Mouse (Mus musculus) cerebellum, adult 2 months (tissue): ENCODE results near the gene Ccdc144b. TPM values are rescaled to one million over a fixed set of nuclear protein-coding genes. Genes with fewer than 3 reads are reported as not detected.

Experiments used
- DNase-seq, 2 experiments: peaks; one replicate each; pipeline ENCODE4 v3.0.0; 2021
- H3K27ac ChIP-seq: fragments of 200-500 bp; 2 replicates; pipeline ENCODE4 v1.5.1; 2012; ENCODE audit warnings: low read length, control low read depth, inconsistent platforms; ENCODE audit not compliant: insufficient read depth
- H3K27me3 ChIP-seq: fragments of 200-500 bp; 2 replicates; pipeline ENCODE4 v1.6.1; 2012; ENCODE audit warnings: inconsistent platforms, mild to moderate bottlenecking, low read length, moderate library complexity; ENCODE audit not compliant: control insufficient read depth, insufficient read depth
- H3K4me1 ChIP-seq: fragments of 200-500 bp; 2 replicates; pipeline ENCODE4 v1.6.1; 2011; ENCODE audit warnings: low read length; ENCODE audit not compliant: control insufficient read depth, insufficient read depth
- H3K4me3 ChIP-seq: fragments of 200-500 bp; replicated peaks from 2 replicates; pipeline ENCODE3; 2011; ENCODE audit warnings: mild to moderate bottlenecking, low read depth, low read length, control low read depth; ENCODE audit not compliant: insufficient read depth
- CTCF ChIP-seq: fragments of 200-500 bp; IDR thresholded peaks from 2 replicates; pipeline ENCODE4 v1.5.1; 2011; ENCODE audit warnings: low read depth, mild to moderate bottlenecking, control low read depth, low read length, moderate library complexity, borderline replicate concordance; ENCODE audit not compliant: insufficient read depth
- POLR2A ChIP-seq: fragments of 200-500 bp; IDR thresholded peaks from 2 replicates; pipeline ENCODE4 v1.6.1; 2011; ENCODE audit warnings: low read length, control low read depth, borderline replicate concordance; ENCODE audit not compliant: insufficient read depth
- WGBS: fragments of 180-500 bp; shearing (Covaris S2); methylation state at CpG from one replicate; pipeline ENCODE4 v1.1.7; 2018; 5-methylcytosine and 5-hydroxymethylcytosine counted together
- polyA plus RNA-seq: library from polyadenylated mRNA; depleted of rRNA; stranded (reverse); fragments of >200 nt; gene quantifications from 2 replicates; pipeline ENCODE4 v1.2.3, GENCODE M21; 2012

Gene Ccdc144b
- polyA plus RNA-seq, 1 experiment = not detected

DNA sequence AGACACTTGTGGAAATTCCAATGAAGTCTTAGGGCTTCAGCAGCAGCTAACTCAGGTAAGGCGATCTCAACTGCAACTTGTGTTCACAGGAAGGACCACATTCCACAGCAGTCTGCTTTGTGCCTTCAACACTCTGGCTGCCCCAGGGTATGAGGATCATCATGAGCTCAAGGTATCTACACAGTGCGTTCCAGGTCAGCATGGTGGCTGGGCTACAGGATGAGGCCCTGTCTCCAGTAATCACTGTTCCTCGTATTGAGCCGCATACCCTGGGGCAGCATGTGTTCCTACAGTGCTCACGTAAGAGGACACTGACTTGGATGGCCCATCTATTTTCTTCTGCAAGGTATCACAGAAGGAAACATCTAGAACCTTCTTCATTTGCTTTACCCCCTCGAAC is 65.3 kb downstream of the Ccdc144b start:
- Histone ChIP-seq H3K4me1 (no peaks in the 10 kb centered on the region), H3K27me3 (no peaks in the 10 kb centered on the region), H3K4me3 (no peak overlapping the region), H3K27ac (no peak overlapping the region)
- no peak for DNase-seq
- TF ChIP-seq CTCF = no peak
- TF ChIP-seq POLR2A = no peak
- 96% methylated on average over 6 of the region's 6 CpGs for WGBS

- WGBS = 85% methylated on average over 6 of the region's 6 CpGs
- Histone ChIP-seq H3K27me3 (no peaks in the 10 kb centered on the region), H3K27ac (no peak overlapping the region), H3K4me3 (no peak overlapping the region), H3K4me1 (no peaks in the 10 kb centered on the region)
- DNase-seq = no peak
- no peak for TF ChIP-seq POLR2A
- TF ChIP-seq CTCF = no peak
These were observed 67.1 kb downstream of the Ccdc144b start for GRCm38 (mm10) chr3:35986266-35986665.

GRCm38 (mm10) chr3:35973551-35973950 is 79.8 kb downstream of the Ccdc144b start:
- H3K27me3 ChIP-seq = no peaks in the 10 kb centered on the region
- H3K4me1 ChIP-seq = no peaks in the 10 kb centered on the region
- WGBS = 66% methylated on average over 7 of the region's 7 CpGs
- TF ChIP-seq POLR2A (no peak), CTCF (peak; percentile 57; the same call in 1 of the 2 replicates)
- H3K4me3 ChIP-seq = no peak overlapping the region
- no peak overlapping the region for H3K27ac ChIP-seq
- peak in 1 of 2 experiments; percentile 28 for DNase-seq

- Histone ChIP-seq H3K27me3 (no peaks in the 10 kb centered on the region), H3K27ac (no peak overlapping the region), H3K4me3 (no peak overlapping the region), H3K4me1 (no peaks in the 10 kb centered on the region)
- no peak for TF ChIP-seq POLR2A
- peak; percentile 40; the same call in 1 of the 2 replicates for TF ChIP-seq CTCF
- peak in 1 of 2 experiments; percentile 15 for DNase-seq
- 83% methylated on average over 4 of the region's 4 CpGs for WGBS
These were observed 80.4 kb downstream of the Ccdc144b start for GRCm38 (mm10) chr3:35972985-35973384.

DNA sequence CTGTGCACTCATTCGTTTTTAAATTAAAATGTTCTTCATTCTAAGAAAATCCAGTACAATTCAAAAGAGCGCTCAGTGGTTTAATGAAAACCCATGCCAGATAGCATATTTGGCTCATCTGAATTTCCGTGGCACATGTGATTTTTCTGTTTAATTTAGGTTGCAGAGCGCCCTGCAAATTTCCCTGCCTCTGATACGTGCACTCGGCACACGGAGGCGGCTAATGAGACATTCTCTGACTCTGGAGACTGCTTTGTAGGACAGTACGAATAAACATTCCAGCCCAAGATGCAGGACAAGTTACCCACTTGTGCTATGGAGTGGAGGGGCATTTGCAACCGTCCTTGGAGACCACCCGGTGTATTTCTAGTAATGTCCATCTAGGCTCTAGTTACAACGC is 82.2 kb downstream of the Ccdc144b start:
- 94% methylated on average over 12 of the region's 12 CpGs for WGBS
- H3K4me3 ChIP-seq = no peak overlapping the region
- H3K27ac ChIP-seq = no peak overlapping the region
- no peak for TF ChIP-seq POLR2A
- no peak for TF ChIP-seq CTCF
- no peak for DNase-seq
- H3K27me3 ChIP-seq = no peaks in the 10 kb centered on the region
- no peaks in the 10 kb centered on the region for H3K4me1 ChIP-seq

DNA sequence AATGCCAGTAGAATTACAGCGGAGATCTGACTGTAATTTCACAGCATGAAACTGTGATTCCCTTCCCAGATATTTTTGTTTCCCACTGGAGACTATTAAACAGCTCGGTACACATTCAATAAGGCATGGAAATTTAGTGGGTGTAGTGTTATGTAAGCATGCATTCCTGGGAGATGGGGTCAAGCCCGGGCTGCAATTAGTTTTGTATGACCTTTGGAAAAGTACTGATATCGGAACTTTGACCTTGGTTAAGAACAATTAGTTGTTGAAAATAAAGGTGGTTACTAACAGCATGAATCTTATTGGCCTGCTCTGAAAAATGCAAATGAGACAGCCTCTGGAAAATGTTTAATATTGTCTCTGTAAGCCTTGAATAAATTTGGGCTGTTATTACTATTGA is 82.9 kb downstream of the Ccdc144b start:
- Histone ChIP-seq H3K4me1 (no peaks in the 10 kb centered on the region), H3K27ac (no peak overlapping the region), H3K27me3 (no peaks in the 10 kb centered on the region), H3K4me3 (no peak overlapping the region)
- no peak for DNase-seq
- WGBS = 83% methylated on average over 4 of the region's 4 CpGs
- TF ChIP-seq CTCF (no peak), POLR2A (no peak)

- 97% methylated on average over 8 of the region's 8 CpGs for WGBS
- Histone ChIP-seq H3K27me3 (no peaks in the 10 kb centered on the region), H3K4me3 (no peak overlapping the region), H3K27ac (no peak overlapping the region), H3K4me1 (no peaks in the 10 kb centered on the region)
- TF ChIP-seq CTCF = no peak
- TF ChIP-seq POLR2A = no peak
- no peak for DNase-seq
These were observed 85.9 kb downstream of the Ccdc144b start for GRCm38 (mm10) chr3:35967366-35967921.

GRCm38 (mm10) chr3:35966493-35966892 is 86.9 kb downstream of the Ccdc144b start:
- TF ChIP-seq POLR2A = no peak
- TF ChIP-seq CTCF = no peak
- Histone ChIP-seq H3K27me3 (no peaks in the 10 kb centered on the region), H3K4me1 (no peaks in the 10 kb centered on the region), H3K27ac (no peak overlapping the region), H3K4me3 (no peak overlapping the region)
- WGBS = 88% methylated on average over 2 of the region's 2 CpGs
- no peak for DNase-seq
